Mouse (Mus musculus): ENCODE data around the gene Rabep1.

Gene Rabep1

DNA sequence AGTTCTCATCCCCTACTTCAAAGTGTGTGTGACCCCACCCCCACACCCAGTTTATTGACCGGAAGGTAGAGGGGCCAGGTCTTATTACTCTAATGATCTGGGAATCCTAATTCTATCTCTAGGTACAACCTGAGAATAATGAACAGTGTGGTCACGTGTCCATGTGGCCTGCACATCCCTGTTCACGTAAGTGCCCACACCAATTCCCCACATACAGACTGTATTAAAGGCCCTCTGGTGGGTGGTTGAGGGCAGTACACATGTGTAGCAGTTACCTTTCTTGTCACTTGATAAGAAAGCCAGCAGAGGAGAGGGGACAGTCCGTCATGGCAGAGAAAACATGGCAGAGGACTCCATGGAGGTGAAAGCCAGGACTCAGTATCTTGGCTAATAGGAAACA is 129.4 kb downstream of the Rabep1 start:
- DNase-seq (ENCODE audit: low read depth, low spot score): peak; percentile 32

DNA sequence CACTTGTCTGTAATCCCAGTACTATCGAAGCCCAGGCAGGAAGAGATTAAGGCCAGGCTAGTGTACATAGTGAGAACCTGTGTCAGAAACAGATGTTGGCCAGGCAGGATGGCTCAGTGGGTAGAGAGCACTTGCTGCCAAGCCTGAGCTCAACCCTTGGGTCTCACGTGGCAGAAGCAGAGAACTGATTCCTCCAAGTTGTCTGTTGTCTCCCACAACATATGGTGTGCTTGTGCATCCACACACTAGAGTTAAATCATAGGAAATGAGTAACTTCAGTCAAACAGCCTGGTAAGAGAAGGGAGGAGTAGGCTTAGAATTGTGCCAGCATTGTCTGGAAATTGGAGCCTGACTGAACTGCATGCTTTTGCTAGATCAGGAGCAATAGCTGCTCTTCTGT is 130.6 kb downstream of the Rabep1 start:
- DNase-seq (ENCODE audit: low read depth, low spot score): no peak

GRCm38 (mm10) chr11:70977293-70977692 is 132.7 kb downstream of the Rabep1 start:
- no peak for DNase-seq (ENCODE audit: low read depth, low spot score)

- DNase-seq (ENCODE audit: low read depth, low spot score): no peak
Observed at GRCm38 (mm10) chr11:70980232-70980631, 135.7 kb downstream of the Rabep1 start.

GRCm38 (mm10) chr11:70980751-70981510 is 136.4 kb downstream of the Rabep1 start:
- DNase-seq (ENCODE audit: low read depth, low spot score): no peak

GRCm38 (mm10) chr11:70982030-70982429 is 137.5 kb downstream of the Rabep1 start:
- DNase-seq (ENCODE audit: low read depth, low spot score): no peak

DNA sequence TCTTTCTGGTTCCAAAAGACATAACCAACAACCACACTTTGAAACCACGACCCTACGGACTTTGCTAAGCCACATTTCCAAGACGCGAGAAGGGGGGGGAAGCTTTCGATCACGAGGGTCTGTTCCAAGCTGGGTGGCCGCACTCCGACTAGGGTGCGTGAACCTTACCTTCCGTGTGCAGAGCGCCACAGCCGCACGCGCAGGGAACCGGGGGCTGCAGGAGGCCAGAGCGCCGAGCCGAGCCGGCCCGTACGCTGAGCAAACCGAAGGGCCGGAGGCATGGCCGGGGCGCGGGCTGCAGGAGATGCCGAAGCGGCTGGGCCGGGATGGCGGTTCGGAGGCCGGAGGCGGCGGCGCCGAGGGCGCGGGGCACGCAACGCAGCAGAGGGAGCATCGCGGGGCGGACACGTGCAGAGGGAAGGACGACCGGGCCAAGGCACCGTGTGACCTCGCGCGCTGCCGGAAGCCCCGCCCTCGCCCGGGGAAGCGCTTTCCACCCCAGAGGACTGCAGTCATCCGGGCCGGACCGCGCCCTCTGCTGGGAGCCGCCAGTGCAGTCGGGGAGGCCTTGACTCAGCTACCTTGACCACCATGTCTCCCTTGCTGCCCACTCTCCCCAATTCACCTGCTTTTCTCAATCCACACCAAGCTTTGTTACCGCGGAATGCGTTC is 138.1 kb downstream of the Rabep1 start, which contains the start of gene C1qbp:
Gene C1qbp (minus strand): TSS at position 470 of the 672 bp plus-strand sequence.
- peak; percentile 95 for DNase-seq (ENCODE audit: low read depth, low spot score)
